Mouse (Mus musculus) adipocyte (in vitro differentiated cells): ENCODE results near the gene Klhl26.
"Not testable (repeated sequence)": the region's sequence is repeated elsewhere in the genome, so short reads cannot be mapped to it uniquely, and the experiment has no call there.

Experiments
- DNase-seq: peaks from one replicate; pipeline ENCODE4 v3.0.0-alpha.2; 2016; ENCODE audit warnings: low spot score

Gene Klhl26

DNA sequence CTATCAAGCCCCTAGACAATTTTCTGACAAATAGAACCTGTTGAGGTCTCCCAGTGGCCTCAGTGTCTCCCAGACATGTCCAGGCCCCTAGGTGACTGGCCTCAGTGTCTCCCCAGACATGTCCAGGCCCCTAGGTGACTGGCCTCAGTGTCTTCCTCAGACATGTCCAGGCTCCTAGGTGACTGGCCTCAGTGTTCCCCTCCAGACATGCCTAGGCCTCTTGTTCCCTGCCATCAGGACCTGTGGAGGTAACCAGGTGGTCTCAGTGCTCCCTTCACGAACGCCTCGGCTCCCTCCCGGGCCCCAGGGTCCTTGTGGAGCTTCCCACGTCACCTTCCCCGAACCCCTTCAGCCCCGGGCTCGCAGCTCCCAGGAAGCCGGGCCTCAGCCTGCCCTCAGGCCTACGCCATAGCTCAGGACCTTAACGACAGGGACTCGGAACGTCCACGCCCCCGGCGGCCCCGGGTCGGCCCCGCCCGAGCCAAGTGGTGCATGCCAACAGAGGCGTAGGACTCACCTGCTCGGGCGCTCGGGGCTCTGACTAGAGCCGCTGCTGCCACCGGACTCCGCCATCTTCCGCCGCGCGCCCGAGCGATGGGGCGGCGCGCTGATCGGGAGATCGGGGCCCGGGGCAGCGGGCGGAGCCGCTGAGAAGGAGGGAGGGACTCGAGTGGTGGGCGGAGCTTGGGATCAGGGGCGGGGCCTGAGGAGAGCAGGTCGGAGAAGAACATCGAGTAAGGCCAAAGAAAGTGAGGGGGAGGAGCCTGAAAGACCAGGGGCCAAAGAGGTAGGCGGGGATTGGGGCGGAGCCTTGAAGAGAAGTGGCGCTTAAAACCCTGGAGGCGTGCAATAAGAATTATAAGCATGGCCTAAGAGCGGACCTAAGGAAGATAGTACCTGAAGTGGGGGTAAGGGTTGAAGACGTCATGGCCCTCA, at the start of gene Klhl26:
Gene Klhl26, minus strand, starts transcription at position 636 of the 936 bp plus-strand sequence.
- peak; percentile 99 for DNase-seq

DNA sequence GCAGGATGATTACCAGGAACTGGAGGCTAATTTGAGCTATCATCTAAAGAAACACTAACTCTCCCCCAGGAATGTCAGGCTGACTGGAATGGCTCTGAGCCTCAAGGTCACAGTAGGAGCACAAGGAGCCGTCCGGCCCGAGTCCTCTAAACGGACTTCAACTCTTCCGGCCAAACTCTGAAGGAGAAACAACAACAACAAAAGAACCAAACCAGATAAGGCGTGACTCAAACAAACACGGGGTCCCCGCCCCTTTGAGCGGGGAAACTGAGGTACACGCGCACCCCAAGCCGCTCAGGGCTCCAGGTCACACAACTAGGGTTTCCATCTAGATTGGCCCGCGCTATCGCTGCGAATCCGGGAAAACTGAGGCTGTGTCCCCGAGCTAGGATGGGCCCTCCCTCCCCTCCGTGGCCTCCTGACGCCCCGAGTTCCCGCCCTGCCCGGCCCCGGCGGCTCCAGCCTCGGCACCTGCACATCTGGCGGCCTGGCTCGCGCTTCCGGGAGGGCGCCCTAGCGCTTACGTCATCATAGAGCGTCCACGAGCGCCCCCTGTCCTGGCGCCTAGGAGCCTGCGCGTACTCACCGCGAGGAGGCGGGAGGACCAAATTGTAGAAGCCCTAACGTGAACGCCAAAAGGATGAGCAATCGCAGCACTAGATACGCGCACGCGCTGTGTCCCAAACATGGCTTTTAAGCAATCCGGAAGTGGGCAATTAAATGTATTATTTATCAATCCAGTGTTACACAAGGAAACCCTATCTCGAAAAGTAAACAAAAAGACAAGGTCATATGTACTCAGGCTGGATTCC, 46.0 kb upstream of the Klhl26 start:
- DNase-seq = peak; percentile 99

DNA sequence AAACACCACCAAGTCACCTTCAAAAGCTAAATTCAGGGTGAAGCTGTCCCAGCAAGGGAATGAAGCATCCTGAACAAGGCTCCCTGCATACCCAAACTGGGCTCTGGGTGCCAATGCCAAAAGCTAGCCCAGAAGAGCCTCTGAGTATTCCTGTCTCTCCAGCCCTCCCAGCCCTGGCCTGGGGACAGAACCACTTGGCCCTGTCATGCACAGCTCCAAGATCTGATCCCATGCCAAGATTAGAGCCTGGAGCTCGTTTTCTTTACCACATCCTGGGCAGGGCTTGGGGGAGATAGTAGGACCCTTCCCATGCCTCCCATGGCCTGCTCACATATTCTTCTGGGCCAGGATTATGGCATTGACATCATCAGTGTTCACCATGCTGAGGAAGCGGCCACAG, 42.8 kb upstream of the Klhl26 start:
- DNase-seq = peak; percentile 66

DNA sequence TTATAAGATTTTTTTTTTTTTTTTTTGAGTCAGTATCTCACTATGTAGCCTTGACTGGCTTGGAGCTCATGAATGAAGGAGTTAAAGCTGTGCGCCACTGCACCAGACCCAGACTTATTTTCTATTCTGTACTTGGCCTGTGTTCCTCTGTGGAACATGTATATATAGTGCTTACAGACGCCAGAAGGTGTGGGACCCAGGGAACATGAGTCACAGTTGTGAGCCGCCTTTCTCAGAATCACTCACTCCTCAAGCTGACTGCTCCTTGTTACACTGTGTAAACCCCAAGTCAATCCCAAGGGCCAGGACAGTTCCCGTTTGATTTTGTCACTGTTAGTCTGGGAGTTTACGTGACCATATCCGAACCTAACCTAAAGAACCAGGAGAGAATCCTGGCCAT, 42.3 kb upstream of the Klhl26 start:
- DNase-seq = no peak

DNA sequence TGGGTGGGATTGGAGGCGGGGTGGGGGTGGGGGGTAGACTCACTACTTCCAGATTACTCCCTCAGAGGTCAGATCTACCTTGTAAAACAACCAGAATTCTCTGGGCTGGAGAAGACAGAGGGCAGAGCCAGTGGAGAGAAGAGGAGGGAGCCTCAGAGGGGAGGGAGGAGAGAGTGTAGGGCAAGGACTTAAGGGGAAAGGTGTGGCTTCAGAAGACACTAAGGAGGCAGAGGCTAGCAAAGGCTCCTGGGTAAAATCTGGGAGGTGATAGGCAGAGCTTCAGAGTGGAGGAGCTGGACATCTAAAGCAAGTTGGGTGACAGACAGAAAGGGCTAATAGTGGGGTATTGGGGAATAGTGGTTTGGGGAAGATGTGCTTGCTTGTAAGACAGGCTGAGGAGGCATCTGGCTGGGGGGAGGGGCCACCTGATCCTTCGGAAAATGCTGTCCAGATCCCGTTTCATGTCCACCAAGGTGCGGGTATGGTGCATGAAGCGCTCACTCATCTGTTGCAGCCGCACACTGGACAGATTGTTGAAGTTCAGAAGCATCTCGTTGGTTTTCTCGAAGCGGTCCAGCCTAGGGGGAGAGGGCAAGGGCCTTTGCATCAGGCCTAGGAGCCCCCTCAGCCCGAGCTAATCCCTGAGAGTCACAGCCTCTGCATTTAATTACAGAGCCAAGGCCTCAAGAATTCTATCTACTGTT, 41.3 kb upstream of the Klhl26 start:
- no peak for DNase-seq

DNA sequence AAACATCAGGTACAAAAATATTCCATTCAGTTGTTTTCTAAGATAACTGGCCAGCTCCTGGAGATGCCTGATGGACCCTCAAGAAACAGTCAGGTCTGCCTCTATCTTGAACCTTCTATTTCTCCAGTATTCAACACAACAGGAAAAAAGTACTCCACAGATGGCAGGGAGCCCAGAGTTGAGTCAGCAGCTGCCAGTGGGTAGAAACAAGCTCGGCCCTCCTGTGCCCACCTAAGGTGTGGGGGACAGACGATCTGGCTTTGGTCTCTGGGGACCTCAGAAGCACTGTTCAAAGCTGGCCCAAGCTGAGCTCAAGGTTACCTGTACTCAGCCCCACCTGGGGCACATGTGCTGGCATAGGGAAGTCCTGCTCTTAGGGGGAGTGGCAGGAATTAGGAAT, 36.7 kb upstream of the Klhl26 start:
- peak; percentile 74 for DNase-seq

DNA sequence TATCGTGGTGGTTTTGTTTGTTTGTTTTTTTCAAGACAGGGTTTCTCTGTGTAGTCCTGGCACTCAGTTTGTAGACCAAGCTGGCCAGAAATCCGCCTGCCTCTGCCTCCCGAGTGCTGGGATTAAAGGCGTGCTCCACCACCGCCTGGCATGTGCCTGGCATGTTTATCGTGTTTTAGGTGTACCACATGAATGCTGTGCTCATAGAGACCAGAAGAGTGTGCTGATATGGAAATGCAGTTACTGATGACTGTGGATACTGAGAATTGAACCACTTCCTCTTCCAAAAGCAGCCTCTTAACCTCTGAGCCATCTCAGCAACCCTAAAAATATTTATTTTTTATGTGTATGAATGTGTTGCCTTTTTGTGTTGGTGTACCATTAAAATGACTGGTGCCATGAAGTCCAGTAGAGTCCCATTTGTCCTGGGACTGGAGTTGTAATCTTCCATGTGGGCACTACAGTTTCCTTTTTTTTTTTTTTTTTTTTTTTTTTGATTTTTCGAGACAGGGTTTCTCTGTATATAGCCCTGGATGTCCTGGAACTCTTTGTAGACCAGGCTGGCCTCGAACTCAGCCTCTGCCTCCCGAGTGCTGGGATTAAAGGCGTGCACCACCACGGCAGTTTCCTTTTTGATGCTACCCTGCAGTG, 35.6 kb upstream of the Klhl26 start:
- DNase-seq = no peak

DNA sequence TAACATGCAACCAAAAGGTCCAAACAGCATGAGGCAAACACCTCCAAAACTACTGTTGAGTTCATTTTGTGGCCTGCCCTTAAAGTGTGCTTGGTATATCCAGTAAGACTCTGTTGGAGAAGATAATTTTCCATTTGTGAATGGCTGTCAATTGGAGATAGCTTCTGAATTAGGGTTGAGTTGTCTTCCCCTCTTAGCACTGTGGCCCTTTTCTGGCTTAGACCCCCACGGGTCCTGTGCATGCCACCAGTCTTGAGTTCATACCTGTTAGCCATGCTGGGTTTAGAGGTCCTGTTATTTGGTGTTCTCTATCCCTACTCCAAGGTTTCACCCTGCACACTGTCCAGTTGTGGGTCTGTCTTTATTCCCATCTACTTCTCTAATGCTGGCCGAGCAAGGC, 35.0 kb upstream of the Klhl26 start:
- no peak for DNase-seq

DNA sequence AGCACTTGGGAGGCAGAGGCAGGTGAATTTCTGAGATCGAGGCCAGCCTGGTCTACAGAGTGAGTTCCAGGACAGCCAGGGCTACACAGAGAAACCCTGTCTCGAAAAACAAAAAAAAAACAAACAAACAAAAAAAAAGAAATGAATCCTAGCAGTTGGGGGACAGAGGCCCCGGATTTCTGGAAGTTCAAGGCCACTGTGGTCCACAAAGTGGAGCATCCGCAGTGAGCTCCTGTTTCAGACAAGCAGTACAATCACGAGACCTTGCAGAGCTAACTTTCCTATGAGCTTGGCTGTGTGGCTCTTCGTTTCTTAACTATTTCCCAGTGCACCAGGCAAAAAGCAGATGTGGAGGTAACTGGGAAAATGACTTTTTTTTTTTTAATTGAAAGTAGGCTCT, 34.4 kb upstream of the Klhl26 start:
- DNase-seq = not testable (repeated sequence)

DNA sequence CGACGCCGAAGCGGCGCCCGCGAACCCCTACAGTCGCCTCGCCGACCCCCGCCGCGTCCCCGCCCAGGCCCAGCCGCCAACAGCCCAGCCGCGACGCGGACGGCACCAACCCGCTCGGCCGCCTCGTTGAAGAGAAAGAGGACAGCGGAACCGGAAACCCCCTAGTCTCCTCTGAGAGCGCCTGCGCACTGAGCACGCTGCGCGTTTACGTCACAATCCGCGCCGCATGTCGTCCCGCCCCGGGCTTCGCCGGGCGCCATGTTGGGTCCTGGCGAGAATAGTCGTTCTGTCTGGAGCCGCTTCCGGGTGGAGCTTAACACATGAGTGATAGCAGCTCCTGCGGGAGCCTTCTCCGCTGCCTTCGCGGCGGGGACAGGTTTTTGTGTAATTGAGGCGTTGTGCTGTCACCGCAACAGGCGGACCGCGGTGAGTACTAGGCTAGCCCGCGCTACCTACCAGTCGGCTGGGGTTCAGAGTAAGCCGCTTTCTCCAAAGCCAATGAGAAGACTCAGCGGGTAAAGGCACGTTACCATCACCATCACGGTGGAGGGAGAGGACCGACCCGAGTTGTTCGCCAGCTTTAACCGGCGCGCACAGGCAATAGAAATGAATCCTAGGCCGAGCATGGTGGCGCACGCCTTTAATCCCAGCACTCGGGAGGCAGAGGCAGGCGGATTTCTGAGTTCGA, 33.6 kb upstream of the Klhl26 start, which contains the start of gene Uba52:
Gene Uba52, minus strand, starts transcription at position 574 of the 688 bp plus-strand sequence.
- peak; percentile 99 for DNase-seq

DNA sequence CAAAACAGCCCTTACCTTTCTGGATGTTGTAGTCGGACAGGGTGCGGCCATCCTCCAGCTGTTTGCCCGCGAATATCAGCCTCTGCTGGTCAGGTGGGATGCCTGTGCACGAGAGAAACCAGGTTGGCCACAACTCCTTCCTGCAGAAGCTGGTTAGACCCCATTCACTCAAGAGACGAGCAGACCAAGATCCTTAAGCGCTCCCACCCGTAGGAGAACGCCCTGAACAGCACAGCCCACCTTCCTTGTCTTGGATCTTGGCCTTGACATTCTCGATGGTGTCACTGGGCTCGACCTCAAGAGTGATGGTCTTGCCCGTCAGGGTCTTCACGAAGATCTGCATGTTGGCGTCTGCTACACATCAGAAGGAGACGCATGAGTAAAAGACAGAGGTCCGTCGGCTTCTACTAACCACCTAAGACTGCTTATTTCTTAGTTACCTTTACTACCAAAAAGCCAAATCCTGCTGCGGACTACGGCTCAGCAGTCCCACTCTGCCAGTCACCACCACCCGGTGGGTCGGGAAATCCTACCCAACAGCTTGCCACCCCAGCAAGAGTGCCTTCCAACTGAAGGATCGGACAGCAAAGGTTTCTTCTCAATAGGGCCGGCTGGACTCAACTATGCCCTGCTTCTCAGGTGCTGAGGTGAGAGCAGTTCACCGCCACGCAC, 32.6 kb upstream of the Klhl26 start:
- no peak for DNase-seq

DNA sequence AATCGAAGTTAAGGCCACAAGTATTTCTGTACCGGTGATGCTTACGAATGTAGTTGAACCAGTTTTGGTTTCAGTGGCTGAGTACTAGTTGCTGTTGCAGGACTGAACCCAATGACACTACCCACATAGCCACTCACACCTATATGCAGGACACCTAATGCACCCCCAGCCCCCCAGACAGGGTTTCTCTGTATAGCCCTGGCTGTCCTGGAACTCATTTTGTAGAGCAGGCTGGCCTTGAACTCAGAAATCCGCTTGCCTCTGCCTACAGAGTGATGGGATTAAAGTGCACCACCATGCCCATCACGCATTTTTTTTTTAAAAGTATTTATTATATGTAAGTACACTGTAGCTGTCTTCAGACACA, 30.2 kb upstream of the Klhl26 start:
- DNase-seq = no peak

DNA sequence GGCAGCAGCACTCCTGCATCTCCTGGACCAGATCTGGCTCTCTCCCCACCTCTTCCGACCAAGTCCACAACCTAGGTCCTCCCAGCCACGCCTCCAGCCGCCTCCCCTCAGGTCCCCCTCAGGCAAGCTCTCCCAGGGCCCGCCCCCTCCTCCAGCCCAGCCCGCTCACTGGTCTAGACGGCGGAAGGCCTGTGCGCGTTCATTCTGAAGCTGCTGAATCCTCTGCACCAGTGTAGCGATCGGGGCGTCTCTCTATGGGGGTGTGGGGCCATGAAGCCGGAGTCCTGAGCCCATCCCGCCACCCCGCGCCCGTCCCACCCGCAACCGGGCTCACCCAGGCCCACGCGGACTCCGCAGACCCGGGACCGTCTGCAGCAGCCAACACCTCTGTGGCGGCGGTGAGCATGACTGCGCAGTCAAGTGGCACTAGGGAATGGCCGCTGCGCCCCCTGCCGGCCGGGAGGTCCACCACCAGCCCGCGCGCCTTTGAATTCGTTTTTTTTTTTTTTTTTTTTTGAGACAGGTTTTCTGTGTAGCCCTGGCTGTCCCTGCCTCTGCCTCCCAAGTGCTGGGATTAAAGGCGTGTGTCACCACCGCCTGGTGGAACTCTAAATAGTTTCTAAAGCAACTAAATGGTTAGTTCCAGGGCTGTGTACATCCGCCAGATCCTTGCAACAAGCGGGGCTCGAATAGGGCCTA, 29.7 kb upstream of the Klhl26 start, which contains the start of gene Rex1bd:
Gene Rex1bd, minus strand, starts transcription at position 425 of the 699 bp plus-strand sequence.
- DNase-seq = peak; percentile 96

DNA sequence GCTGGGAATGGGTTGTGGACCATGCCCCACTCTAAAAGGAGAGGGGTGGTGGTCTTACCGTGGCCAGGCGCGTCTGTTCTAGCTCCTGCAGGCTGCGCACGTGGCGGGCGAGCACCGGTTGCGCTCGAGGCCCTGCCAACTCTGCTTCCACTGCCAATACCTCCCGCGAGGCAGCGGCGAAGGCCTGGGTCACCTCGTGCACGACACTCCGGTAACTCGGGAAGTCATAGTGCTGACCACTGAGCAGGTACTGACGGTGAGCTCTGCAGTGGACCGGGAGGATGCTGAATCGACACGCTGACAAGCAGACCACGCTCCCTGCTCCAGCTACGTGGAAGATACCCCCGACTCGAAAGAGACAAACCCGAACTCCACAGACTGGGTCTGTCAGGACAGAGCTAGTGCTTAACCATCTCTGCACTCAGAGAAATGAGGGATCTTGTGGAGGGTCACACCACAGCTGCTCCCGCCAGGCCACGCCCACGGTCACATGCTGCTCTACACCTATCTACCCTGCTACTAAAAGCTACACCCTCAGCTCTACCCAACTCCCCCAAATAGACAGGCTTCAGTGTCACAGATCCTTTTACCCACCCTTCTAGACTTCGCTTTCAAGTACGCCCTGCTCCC, 29.0 kb upstream of the Klhl26 start:
- no peak for DNase-seq

DNA sequence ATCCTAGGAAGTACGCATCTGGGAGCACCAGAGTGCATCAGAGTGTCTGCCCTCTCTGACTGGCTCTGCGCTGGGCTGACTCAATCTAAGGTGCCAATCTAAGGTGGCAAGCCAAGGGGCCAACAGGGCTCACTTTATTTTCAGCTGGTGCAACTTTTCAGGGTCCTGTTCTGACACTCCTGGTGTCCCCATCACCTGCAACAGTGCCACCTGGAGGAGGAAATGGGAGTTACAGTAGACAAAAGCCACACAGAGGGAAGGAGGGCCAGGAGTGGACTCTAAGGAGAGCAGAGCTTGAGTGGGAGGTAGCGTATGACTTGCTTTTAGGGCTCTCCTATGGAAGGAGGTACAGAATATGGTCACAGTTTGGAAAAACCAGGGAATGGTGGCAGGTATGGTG, 28.1 kb upstream of the Klhl26 start:
- peak; percentile 95 for DNase-seq

DNA sequence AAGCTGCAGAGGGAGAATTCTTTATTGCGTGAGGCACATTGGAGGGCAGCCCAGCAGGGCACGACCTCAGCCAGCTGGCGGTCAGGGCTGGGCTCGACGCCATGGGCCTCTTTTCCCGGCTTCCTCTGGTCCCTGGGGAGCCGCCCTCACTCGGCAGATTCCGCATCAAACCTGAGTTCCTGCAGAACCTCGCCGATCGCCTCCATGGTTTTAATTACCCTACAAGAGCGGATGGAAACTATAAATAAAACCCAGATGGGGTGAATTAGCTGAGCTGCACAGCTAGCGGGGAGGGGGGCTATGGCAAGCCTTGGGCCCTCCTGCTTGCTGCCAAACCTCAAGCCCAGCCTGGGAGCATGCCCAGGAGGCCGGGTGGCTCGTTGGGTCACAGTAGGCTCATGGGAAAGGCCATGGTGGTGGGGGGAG, 27.5 kb upstream of the Klhl26 start:
- DNase-seq = peak; percentile 99

DNA sequence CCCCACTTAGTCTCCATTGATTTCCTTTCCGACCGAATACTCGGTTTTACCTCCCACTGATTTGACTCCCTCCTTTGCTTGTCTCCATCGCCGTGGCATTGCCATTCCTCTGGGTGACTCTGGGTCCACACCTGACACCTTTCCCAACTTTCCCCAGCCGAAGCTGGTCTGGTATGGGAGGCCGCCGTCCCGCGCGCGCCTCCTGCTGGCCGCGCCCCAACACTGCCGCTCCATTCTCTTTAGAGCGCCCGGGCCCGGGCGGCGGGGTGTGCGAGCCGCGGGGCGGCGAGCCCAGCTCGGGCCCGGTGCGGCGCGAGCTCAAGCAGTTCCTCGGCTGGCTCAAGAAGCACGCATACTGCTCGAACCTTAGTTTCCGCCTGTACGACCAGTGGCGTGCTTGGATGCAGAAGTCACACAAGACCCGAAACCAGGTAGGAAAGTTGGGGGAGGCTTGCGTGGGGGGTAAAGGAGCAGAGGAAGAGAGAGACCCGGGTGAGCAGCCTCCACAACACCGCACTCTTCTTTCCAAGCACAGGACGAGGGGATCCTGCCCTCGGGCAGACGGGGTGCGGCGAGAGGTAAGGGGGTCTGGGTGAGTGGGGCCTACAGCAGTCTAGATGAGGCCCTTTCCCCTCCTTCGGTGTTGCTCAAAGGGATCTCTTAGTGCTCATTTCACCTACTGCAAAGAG, 26.4 kb upstream of the Klhl26 start:
- peak; percentile 78 for DNase-seq

DNA sequence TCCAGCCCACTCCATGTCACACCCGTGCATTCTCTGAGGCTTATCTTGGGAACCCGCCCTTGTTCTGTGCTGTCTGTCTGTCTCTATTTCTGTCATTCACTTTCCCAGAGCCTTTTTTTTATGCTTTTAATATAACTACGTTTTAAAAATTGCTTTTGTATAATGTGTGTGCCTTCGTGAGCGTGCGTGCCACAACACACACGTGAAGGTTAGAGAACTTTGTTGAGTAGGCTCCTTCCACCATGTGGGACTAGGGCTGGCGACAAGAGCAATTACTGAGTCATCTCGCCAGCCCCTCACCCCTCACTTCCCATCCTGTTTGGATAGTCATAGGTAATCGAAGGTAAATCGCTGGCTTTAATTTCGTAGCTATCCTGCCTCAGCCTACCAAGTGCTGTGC, 25.8 kb upstream of the Klhl26 start:
- no peak for DNase-seq
